Mouse (Mus musculus) layer of hippocampus, postnatal 10 days (tissue): ENCODE data around the gene Ddx28. TPM values are rescaled to one million over a fixed set of nuclear protein-coding genes. Genes with fewer than 3 reads are reported as not detected.
A peak's percentile ranks its signal among the peaks of the same experiment; 100 is the strongest.

Experiments
- DNase-seq, 2 experiments: peaks; one replicate each; pipeline ENCODE4 v3.0.0; 2021; ENCODE audit warnings: low spot score in 2 of 2
- long read RNA-seq: library from polyadenylated mRNA; stranded (forward); transcript quantifications from one replicate; pipeline ENCODE4 v2.0.0, GENCODE M21; 2023
- total RNA-seq, 2 experiments: library from RNA; stranded (reverse); gene quantifications; 2 replicates each; pipeline ENCODE4 v1.2.3; 2021

The Ddx28 gene
- 10 to 100 TPM; 12.7 to 14.7 TPM for total RNA-seq
- long read RNA-seq, transcript Ddx28-201 (1 exons, 2,262 nt): major isoform, 22 of 22 reads
- long read RNA-seq, partial matches to known transcripts: 0 of 22 reads
- long read RNA-seq, other reads (novel, unspliced or antisense): 0 of 22 reads

DNA sequence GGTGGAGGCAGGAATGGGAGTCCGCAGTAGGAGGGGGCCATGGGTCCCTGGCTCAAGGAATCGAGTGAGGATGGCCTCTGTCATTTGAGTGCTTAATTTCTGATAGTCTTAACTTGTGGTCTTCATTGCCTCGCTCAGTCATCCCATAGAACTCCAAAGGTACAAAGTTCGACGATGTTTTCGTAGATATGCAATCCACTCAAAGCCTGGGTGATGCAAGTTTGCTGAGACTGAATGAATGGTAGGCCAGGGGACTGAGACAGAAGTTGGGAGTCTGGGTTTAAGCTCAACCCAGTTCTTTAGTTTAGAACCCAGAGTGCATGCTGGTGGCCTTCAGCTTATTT, at the start of gene Ddx28:
Gene Ddx28 (minus strand): TSS at position 240 of the 344 bp plus-strand sequence.
- no peak for DNase-seq

DNA sequence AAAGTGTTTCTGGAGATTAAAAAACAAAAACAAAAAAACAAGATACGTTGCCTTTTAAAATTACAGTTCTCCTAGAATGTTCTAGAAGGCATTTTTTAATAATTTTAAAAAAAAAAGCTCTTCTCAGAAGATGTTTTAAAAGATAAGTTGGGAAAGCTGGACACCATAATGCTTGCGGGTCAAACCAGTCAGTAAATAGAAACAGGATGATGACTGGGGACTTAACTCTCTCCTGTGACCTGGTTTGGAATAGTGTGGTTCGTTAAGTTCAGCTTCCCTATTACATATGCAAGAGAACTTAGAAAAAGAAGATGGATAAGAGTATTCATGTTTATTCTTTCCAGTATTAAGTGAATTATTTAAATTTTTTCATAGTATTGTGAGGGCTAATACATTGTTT, 48.8 kb upstream of the Ddx28 start:
- DNase-seq: no peak

DNA sequence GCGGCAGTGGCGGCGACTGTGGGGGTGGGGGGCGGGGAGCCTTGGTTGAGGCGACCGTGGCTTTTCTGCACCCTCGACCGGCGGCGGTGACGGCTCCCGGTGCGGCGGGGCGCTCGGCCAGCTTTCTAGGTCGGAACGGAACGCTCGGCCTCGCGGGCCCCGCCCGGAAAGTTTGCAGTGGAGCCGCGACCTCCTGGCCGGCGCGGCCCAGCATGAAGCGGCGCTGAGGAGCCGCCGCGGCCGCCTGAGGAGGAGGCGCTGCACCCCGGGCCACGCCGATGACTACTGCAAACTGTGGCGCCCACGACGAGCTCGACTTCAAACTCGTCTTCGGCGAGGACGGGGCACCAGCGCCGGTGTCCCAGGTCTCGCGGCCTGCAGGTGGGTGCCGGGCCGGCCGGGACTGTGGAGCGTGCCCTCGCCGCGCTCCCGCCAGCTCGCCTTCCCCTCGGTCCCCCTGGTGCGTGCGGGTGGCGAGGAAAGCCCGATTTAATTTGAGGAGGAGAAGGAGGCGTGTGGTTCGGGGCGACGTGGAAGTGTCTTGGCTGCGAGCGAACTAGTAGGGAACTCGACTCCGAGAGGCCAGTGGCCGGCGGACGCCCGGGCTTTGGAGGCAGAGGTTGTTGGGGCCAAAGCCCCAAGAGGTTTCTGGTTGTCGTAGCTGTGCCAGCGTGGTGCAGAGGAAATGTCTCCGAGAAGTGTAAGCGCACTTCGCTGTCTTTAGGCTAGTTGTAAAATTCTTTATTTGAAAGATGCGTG, 48.1 kb upstream of the Ddx28 start:
- DNase-seq: peak in 1 of 2 experiments; percentile 54

DNA sequence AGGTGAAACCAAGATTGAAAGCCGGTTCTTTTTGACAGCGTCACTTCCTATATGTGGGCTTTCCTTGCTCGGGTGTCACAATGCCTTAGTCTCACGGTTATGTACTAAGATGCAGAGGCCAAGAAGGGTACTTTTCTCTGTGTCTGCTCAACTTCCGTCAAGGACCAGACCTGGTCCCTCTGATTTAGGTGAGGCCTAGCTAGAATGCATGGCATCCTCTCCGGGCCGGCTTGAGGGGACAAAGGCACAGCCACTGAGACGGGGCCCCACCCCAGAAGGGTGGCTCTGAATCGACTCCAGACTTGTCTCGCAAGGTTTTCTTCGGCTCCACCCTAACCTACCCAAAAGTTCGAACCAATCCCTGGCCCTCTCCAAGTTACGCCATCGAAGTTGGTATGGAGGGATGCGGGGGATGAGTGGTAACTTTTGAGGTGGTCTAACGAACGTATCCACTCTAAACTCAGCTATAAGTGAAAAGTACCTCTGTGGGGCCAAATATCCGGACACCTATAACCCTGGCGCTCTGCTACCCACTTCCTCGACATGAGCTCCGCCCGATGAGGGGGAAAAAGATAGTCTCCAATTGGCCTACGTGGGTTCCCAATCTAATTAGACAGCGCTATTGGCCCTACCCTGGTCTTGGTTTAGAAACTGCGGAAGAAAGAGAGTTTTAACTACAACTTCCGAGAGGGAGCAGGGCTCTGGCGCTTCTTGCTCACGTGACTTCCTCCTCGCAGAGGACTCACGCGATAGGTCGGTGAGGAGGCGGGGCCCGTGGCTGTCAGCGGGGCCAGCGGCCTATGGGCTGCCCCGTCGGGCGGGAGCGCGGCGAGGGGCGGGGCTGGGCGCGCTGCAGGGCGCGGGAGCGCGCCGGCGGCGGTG, 47.3 kb upstream of the Ddx28 start, which contains the start of gene Nfatc3:
Gene Nfatc3 (plus strand): TSS at position 110 of the 882 bp plus-strand sequence.
- DNase-seq: peak; percentile 89 to 94

DNA sequence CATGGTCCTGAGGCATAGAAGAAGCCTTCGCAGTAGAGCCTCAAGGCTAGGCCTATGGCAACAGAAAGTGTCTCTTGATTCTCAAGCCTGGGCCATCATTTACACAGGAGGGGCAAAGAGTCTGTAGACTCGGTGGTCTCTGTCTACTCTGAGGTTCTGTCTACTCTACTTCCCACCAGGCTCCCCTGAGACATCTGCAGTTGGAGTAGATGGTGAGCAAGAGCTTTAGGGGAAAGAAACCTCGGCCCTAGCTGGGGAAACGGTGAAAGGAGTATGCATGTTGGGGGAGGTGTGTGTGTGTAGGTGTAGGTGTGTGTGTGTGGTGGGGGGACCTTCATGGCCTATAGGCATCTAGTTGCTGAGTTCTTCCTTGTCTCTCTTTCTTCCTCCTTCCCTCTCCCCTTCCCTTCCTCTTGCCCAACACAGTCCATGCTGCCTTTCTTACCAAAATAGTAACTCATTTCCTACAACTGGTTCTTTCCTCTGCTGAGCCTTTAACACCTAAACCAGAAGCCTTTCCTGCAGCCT, 44.8 kb upstream of the Ddx28 start:
- no peak for DNase-seq

DNA sequence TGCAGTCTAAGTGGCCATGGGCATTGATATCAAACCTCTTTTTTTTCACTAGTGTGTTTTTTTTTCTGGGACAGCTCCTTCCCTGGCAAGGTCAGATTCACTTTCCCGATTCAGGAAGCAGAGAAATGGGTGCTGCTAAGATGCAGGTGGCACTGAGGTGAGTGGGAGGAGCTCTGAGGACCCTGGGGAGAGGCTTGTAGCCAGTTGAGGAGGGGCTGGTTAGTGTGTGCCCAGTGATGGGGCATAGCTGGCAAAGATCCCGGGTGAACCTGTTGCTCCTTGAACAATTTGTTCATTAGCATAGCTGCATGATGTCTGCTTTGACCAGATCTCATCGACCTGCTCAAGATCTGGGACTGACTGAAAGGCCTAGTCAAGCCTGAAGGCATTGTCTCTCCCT, 43.4 kb upstream of the Ddx28 start:
- DNase-seq: no peak

DNA sequence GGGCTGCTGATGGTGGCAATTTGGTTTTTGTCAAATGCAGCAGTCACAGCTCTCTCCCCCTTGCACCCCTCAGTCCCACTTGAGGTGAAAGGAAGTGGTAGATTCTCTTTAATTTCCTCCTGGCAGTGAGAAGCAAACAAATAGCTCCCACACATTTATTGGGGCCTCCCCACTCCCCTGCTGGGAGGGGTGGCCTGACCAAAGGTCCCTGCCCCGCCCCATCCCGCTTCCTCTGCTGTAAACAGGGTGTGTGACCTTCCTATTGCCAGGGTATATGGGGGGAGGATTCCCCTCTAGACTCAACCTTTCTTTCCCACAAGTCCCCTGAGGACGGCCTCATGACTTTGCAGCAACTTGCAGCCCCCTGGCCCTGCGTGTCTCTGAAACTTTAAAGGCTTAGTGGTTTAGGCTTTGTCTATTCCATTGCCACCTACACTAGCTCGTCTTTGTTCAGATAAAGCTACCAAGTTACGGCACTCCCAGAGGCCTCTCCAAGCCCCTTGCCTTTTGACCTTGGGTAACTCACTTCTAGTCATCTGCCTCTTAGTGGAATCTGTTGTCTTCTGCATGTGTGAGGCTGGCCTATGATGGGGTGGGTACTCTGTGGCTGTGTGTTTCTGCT, 42.6 kb upstream of the Ddx28 start:
- no peak for DNase-seq

DNA sequence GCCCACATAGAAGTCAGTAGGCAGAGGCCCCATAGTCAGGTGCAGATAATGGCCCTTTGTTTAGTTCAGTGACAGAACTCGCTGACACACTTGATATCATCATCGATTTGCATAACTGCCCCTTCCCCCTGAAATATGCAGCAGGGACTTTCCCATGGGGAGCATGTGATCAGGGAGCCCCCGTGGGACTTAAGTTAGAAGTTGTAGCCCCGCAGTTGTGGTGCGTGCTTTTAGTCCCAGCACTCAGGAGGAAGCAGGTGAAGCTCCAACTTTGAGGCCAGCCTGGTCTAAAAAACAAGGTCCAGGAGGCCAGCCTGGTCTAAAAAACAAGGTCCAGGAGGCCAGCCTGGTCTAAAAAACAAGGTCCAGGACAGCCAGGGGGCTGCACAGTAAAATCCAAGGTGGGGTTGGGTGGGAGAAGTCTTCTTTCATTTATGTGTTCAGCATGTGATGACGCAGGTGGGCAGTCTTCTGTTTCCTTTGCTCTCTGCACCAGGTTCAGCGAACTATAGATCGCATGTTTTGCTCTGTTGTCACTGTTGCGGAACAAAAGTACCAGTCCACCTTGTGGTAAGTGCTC, 40.9 kb upstream of the Ddx28 start:
- no peak for DNase-seq

DNA sequence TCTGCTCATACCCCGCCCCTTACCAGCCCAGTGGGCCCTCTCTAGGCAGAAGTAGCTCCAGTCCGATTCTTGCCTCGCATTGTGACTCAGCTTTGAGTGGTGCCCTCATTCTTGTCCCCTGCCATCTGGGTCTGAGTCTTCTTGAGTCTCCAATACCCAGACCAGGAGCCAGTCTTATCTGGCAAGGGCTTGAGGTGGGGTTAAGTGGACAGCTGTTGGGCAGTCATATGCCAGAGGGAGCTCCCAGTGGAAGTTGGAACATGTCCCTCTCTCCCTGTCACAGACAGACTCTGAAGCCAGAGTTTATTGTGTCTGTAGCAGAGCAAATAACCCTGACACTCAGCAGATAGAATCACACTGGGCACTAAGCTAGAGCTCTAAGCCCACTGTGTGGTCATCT, 39.4 kb upstream of the Ddx28 start:
- no peak for DNase-seq

DNA sequence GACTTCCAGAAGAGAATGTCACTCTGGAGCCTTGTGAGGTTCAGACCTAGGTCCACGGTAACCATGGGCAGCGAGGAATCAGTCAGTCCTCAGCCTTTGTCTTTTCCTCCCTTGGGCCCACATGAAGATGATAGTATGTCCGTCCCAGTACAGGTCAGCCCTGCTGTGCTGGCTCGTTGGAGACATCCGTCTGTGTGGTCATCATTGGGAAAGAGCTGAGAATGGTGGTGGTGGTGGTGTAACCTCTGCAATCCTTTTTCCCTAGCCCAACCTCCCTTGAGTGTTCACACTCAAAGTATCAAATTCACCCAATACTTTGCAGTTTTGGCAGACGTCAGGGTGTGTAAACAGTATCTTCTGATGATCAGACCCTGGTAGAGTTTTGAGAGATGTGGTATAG, 38.2 kb upstream of the Ddx28 start:
- DNase-seq: no peak

DNA sequence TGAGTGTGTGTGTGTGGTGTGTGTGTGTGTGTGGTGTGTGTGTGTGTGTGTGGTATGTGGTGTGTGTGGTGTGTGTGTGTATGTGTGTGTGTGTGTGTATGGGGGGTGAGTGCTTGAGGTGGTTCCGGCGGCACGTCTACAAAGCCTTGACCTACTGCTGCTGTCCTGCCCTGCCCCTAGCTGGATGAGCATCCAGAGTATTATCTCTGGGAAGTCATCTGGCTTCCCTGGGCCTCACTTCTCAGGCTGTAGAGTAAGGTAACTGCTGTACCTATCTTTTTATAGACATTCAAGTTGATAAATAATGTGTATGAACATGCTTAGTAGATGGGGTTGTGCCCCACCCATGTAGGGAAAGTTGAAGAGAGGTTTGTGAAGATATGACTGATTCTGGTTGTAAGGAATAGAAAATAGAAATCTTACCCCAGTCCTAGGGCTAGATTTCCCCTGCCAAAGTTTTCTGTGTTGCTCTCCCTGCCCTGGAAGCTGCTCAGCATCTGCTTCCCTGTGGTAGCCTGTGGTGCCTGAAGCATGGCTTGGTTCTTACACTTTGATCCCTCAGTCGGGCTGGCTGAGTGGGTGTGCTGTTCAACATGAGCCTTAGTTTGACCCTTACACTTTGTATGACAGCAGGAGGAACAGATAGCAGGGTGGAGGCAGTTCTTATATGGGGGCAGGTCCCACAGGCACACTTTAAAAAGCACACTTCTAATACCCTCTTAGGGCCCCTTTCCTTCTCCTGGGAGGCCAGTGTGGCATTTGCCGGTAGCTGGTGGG, 36.4 kb upstream of the Ddx28 start:
- no peak for DNase-seq

DNA sequence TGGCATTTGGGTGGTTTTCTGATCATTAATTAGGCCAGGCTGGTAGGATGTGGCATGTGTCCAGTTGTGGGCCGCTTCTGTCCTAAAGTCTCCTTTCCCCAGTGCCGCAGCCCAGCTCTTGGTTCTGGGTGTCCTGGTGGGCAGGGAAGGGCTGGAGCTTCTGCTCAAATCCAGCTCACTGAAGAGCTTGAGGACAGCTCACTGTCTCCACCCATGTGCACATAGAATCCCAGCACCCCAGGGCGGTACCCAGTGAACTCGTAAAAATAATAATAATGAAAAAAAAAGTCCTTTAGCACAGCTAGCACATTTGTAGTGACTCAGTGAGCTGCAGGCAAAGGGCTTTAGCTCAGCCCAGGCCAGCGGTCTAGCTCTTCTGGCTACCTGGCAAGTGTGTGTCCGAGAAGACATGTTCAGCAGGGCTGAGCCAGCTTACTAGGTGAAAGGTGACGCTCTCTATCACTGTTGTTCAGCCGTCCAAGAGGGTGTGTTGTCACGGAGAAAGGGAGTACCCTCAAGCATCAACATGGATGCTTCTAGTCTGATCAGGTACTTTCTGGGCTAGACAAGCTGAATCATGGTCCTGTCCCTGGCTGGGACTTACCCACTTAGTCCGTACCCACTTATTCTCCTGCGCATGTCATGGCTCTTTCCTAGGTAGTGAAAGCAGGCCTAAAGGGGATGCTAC, 35.3 kb upstream of the Ddx28 start:
- no peak for DNase-seq

DNA sequence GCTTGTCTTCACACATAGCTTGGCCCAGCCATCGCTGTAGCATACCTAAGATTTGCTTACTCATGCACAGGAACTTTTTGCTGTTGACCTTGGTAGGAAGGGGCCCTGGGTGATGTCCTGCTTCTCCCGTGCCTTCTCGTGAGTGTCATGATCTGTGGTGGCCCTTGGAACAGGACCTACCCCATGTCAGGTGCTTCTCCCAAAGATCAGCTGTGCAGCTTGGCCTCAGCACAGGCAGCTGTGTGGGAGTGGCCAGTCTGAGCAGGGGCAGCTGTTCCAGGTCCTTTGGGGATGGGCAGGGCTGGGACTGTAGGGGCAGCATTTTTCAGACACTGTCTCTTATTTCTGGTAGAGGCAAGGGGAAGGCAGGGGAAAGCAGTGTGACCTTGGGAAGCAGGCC, 32.5 kb upstream of the Ddx28 start:
- DNase-seq: no peak

DNA sequence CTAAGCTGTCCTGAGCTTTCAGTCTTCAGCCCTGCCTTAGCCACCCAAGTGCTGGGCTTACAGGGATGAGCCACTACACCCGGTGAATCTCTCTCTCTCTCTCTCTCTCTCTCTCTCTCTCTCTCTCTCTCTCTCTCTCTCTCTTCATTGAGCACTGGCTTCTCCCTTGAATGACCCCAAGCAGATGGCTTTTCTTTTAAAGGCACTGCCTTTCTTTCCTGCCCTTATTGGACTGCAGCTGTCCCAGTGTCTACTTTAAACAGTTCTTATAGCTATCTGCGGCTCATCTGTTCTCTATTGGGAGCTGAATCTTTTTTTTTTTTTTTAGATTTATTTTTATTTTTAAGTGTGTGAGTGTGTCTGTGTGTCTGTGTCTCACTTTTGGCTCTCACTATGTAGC, 31.4 kb upstream of the Ddx28 start:
- DNase-seq: no peak

DNA sequence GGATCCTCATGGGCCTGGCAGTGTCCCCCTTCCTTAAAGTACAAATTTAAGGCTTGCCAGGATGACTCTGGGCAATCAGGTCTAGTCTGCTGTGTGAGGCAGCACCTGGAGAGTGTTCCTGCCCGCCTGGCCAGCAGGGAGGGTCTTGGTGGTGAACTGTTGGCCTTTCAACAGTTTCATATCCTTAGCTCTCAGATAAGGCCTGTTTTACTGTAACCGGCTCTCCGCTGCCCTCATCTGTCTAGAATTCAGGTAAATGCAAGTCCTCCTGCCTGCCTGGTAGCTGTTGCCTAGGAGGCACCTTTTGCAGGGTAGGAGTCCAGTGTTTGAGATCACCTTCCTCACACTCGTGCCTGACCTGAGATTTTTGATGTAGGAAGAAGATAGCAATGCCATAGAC, 28.5 kb upstream of the Ddx28 start:
- no peak for DNase-seq

DNA sequence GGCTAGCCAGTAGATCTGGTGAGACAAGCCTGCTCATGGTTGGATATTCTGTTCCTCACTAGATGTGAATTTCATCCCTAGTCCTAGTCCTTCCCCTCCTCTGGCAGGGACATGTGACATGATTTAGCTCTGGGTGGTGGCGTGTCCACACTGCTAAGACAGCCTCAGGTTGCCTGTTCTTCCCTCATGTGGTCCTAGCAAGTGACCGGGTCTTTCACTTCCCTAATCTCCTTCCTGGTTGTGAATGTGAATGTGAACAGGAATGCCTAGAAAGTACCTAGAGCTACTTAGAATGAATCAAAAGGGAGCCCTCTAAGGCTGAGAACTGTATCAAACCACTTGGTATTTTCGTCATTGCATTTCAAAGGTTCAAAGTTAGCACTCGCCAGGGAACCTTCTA, 27.9 kb upstream of the Ddx28 start:
- DNase-seq: no peak

DNA sequence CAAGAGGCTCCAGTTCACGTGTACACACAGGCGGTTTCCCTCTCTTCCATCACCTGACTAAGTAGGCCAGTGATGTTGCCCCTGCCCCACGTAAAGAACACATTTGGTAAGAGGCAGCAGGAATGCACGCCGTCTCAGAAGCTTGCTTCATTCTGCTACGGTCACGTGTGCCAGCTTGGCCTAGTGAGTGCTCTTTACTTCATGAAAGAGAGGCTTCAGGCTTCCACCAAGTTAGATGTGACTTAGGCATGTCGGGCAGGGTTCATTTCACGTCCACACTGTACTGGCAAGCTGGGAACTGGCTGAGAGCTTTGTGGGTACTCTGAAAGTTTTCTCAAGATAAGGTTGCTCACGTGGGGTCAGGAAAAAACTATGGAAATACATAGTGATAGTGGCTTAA, 27.0 kb upstream of the Ddx28 start:
- no peak for DNase-seq

DNA sequence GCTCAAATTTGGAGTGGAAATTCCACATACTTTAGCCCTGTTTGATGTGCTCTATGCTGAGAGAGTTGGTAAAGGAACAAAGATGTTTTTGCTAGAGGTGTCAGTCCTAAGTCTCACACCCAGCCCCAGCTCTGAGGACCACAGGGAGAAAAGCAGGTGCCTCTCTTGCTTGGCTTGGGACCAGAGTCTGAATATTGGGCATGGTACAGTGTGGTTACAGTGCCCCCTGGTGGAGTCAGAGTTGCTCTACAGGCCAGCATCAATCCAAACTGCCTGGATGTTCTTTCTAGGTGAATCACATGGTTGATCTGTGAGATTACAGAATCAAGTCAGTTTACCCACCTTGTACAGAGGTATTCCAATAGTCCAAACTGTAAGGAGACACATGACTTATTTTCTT, 10.8 kb upstream of the Ddx28 start:
- DNase-seq: peak; percentile 86 to 89

DNA sequence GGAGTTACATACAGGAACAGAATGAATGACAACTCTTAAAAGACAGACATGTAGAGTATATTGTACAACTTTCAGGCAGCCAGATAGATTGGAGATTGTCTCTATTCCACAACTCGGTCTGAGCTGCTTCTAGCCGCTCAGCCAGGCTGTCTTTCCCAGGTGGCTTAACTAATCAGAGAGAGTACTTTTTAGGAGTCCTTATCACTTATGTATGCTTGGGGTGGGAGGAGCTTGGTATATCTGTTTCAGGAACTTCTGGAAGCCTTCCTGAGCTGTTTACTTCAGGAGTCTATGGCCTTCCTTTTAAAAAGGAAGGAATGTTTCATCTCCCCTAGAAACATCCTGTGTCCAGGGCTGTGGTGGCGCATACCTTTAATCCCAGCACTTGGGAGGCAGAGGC, 6.4 kb upstream of the Ddx28 start:
- DNase-seq: no peak

DNA sequence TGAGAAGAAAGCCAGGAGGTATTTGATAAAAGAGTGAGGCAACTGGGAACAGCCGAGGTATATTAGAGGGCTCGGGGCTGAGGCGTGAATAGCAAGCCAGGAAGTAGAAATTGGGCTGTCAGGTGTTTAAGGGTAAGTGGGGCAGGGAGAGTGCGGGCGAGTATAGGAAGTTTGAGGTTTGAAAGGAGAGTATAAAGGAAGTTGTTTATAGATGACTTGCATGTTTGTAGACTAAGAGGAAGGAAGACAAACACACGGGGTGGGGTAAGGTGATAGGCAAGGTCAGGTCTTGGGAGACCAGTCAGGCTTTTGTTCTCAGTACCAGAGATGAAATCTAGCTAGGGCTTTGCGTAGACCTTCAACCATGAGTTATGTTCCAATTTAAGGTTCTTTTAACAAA, 5.4 kb upstream of the Ddx28 start:
- no peak for DNase-seq
